Mouse (Mus musculus): Measurements from ENCODE around the gene Plcb1.

Plcb1 gene

DNA sequence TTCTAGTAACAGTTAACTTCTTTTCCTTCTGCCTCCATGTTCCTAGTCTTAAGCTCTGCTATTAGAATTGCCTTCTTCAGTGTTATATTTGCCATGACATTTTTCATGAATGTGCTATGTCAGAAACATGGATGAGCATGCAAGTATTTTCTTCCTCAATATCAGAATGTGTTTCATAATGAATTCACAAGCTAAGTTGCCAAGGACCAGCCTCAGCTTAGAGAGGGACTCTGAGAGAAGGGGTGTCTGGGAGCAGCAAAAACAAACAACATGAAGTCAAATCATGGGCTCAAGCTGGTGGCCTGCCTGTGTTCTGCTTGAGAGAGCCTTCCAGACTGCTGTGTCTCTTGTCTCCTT is 718.1 kb downstream of the Plcb1 start:
- DNase-seq (ENCODE audit: low read depth, low spot score), result no peak

GRCm38 (mm10) chr2:135507111-135507510 is 721.2 kb downstream of the Plcb1 start:
- no peak for DNase-seq (ENCODE audit: low read depth, low spot score)

DNA sequence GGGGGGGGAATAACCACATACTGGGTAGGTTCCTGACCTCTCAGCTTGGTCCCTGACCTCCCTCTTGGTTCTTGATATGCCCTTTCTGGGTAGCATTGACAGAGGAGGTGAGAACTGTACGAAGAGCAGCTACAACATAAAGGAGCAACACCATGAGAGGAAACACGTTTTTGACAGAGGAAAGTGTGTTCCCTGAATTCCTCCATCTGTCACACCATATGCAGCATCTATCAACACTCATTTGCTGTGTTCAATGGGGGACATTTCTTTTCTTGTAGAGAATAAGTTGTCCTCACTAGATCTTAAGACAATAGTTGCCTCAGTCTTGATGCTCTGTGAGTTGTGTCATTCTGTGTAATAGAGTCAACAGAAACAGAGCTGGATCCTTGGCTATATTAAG is 733.1 kb downstream of the Plcb1 start:
- DNase-seq (ENCODE audit: low read depth, low spot score), result no peak

All from skeletal muscle tissue, adult 2 months (tissue).